In genomic region chr14:7884158-7884557, GRCm38 (mm10) we compare ENCODE assay signal across 22 mouse cellular contexts.
DNase-seq lines count a peak whose midpoint lies in the region; ATAC-seq and TF ChIP-seq lines count a peak whose summit lies in the region.
"Had no signal": no experiment of that assay in that cellular context is flagged by ENCODE, and none has a peak within 500 bp of the region (broad histone marks: within the 10 kb centered on the region; RNA-seq: fewer than 3 reads in every experiment).

No protein-coding gene starts in this region.

- peaks cover 20 to 45% of the 10 kb centered on the region in 2 experiments for H3K4me1 ChIP-seq in MEL (ENCODE audit: control insufficient read depth in 1 of 2, insufficient read depth in 2 of 2, low read length in 2 of 2)

- TF ChIP-seq POLR2A in MEL (IDR thresholded peaks at IDR 0.05; ENCODE audit: control insufficient read depth in 1 of 2, insufficient read depth in 1 of 2, low read depth in 1 of 2, low read length in 2 of 2, poor library complexity in 1 of 2), result no peak

- H3K9ac ChIP-seq in MEL (ENCODE audit: control insufficient read depth, low read depth, low read length, poor library complexity, severe bottlenecking), result no peak overlapping the region
- H3K9ac ChIP-seq: embryonic facial prominence, embryonic 12.5 days; forebrain, embryonic 13.5 days; forebrain, embryonic 15.5 days; forebrain, postnatal 0 days had no signal

- no peaks in the 10 kb centered on the region for H3K79me2 ChIP-seq in MEL (ENCODE audit: control insufficient read depth, insufficient read depth, low read length, poor library complexity)

- peaks cover 0 to 29% of the 10 kb centered on the region in 2 experiments; a peak in 2 of 4 replicates for H3K36me3 ChIP-seq in MEL (ENCODE audit: control insufficient read depth in 1 of 2, insufficient read depth in 2 of 2, low read length in 2 of 2)
- H3K36me3 ChIP-seq: G1E had no signal

- no peak for TF ChIP-seq CTCF in MEL (IDR thresholded peaks at IDR 0.05 in 2 of 3, conservative IDR thresholded peaks at IDR 0.05 in 1 of 3; ENCODE audit: control insufficient read depth in 1 of 3, insufficient read depth in 1 of 3, low read depth in 2 of 3, low read length in 3 of 3, poor library complexity in 1 of 3, severe bottlenecking in 1 of 3)

- H3K9me3 ChIP-seq in MEL (replicated peaks; ENCODE audit: insufficient read depth, low read length), result no peaks in the 10 kb centered on the region
- H3K9me3 ChIP-seq: embryonic facial prominence, embryonic 10.5 days; embryonic facial prominence, embryonic 12.5 days; forebrain, embryonic 13.5 days; forebrain, embryonic 15.5 days; G1E had no signal

- 0 out of 4 replicates have a peak, but pooled peaks of 1 of the 2 experiments have one; percentile 9 for TF ChIP-seq EP300 in MEL (IDR thresholded peaks at IDR 0.05; ENCODE audit: low read depth in 1 of 2, low read length in 2 of 2)

- H3K27ac ChIP-seq in MEL (ENCODE audit: control insufficient read depth, low read depth, low read length), result no peak overlapping the region
- H3K27ac ChIP-seq: embryonic facial prominence, embryonic 10.5 days; embryonic facial prominence, embryonic 12.5 days; forebrain, embryonic 13.5 days; forebrain, embryonic 15.5 days had no signal

- TF ChIP-seq RAD21 in MEL (IDR thresholded peaks at IDR 0.05; ENCODE audit: low read depth, low read length), result no peak

- 0 out of 2 replicates have a peak, but pooled peaks have one; percentile 4 for ATAC-seq in frontal cortex, adult (ENCODE audit: low TSS enrichment)
- ATAC-seq in inflammation-experienced regulatory T-cells, adult 6 months, result no peak
- ATAC-seq: activated CD4-positive, CD25-positive, alpha-beta regulatory T cell, adult 4 months; CD4-positive, CD25-positive, alpha-beta regulatory T cell, adult 4 months; forebrain, embryonic 13.5 days; forebrain, embryonic 15.5 days; forebrain, postnatal 0 days; Patski had no signal

- no peak overlapping the region for H3K4me3 ChIP-seq in MEL (ENCODE audit: control insufficient read depth in 1 of 2, insufficient read depth in 1 of 2, low read depth in 2 of 2, low read length in 2 of 2)
- H3K4me3 ChIP-seq: embryonic facial prominence, embryonic 10.5 days; embryonic facial prominence, embryonic 12.5 days; forebrain, embryonic 13.5 days; forebrain, embryonic 15.5 days had no signal

- no peak for DNase-seq in frontal cortex, postnatal 10 days (ENCODE audit: low spot score in 2 of 2)
- peak; percentile 38 for DNase-seq in 3T3-L1 (ENCODE audit: low read depth, low spot score)
- peak; percentile 38 for DNase-seq in MEL (ENCODE audit: low read depth, low spot score)
- peak; percentile 55 for DNase-seq in brain, adult 2 months (ENCODE audit: low read depth, low spot score)
- no peak for DNase-seq in right cerebral cortex, postnatal 10 days (ENCODE audit: low spot score in 2 of 2)
- DNase-seq: adrenal gland, adult 8-10 months; adrenal gland, postnatal 14 days; adrenal gland, postnatal 36 days; B cell, adult 2 months; cerebellum, adult 11-12 months; forebrain, postnatal 0 days had no signal

- H3K27me3 ChIP-seq in MEL (ENCODE audit: control insufficient read depth in 1 of 2, insufficient read depth in 2 of 2, low read length in 2 of 2), result no peaks in the 10 kb centered on the region
- H3K27me3 ChIP-seq: CH12.LX; embryonic facial prominence, embryonic 12.5 days; forebrain, embryonic 13.5 days; forebrain, embryonic 15.5 days; Patski had no signal

TF ChIP-seq in MEL, 35 proteins besides CTCF, POLR2A, EP300 and RAD21:
- TF ChIP-seq POLR2AphosphoS5 (IDR thresholded peaks at IDR 0.05; ENCODE audit: borderline replicate concordance, low read depth, low read length) (no peak), ZKSCAN1 (IDR thresholded peaks at IDR 0.05; ENCODE audit: low read depth, low read length) (no peak), GABPA (IDR thresholded peaks at IDR 0.05; ENCODE audit: low read depth, low read length) (no peak), ZNF384 (IDR thresholded peaks at IDR 0.05; ENCODE audit: low read depth, low read length) (peak; percentile 88), MYC (IDR thresholded peaks at IDR 0.05; ENCODE audit: low read depth, low read length) (no peak), BHLHE40 (IDR thresholded peaks at IDR 0.05; ENCODE audit: borderline replicate concordance, low read depth, low read length) (no peak), MAZ (IDR thresholded peaks at IDR 0.05; ENCODE audit: low read depth, low read length) (no peak), ETS1 (IDR thresholded peaks at IDR 0.05; ENCODE audit: low read depth, low read length) (peak; percentile 55; the same call in 1 of the 2 replicates), RCOR1 (IDR thresholded peaks at IDR 0.05; ENCODE audit: low read depth, low read length) (0 out of 2 replicates have a peak, but pooled peaks have one; percentile 24), JUND (IDR thresholded peaks at IDR 0.05; ENCODE audit: low read depth, low read length) (peak; percentile 63; the same call in 1 of the 2 replicates)

Comparison
In these comparisons a context has a peak if more than half of its experiments do, and no peak if none do; other contexts are left out.
1. DNase-seq: peak in 3T3-L1 (single experiment), MEL (single experiment) and brain, adult 2 months (single experiment); none in frontal cortex, postnatal 10 days (0 of 2) and right cerebral cortex, postnatal 10 days (0 of 2).